Mouse (Mus musculus) gonadal fat pad, adult 2 months (tissue): ENCODE measurements at regions not wholly inside any gene's neighbourhood (a gene's known extent, or its start where the extent isn't known, plus 50 kb on each side); places are given as distances from the start of the nearest gene placed in this dataset.
"Not testable (repeated sequence)": the region's sequence is repeated elsewhere in the genome, so short reads cannot be mapped to it uniquely, and the experiment has no call there.

Experiments
- DNase-seq: peaks from one replicate; pipeline ENCODE4 v3.0.0-alpha.2; 2012; ENCODE audit warnings: low read depth

DNA sequence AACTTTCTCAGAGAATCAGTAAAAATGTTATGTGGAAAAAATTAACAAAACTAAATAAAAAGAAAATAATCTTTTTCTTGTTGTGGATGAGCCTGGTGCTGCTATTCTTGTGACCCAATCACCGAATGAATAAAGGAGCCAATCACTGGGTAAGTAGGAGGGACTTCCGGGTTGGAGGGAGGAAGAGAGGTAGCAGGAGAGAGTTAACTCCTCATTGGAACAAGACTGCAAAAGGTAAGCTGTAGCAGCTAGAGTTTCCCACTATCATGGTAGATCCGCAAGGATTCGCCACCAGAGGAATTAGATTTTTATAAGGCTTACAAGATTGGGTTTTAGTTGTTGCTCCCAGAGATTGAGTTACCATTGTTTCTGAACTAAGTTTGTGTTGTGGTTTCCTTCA lies 87.8 kb upstream of the Vldlr start:
- not testable (repeated sequence) for DNase-seq

DNA sequence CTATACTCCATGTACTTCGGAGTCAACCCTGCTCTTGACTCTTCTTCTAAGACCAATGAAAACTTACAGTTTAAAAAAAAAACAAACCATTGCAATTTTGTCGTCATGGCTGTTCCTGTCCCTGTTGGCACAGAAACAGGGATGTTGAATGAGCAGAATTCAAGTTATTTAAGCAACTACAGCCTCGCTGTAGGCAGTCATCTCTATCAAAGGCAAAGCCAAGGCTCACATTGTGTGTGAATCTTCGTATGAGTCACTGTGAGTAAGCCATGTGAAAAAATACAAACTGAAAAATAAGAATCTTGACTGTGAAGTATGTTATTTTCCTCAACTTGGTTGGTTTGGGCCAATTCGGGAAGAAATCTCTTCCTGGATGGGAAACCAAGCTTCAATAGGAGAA lies 81.9 kb upstream of the Vldlr start:
- no peak for DNase-seq

DNA sequence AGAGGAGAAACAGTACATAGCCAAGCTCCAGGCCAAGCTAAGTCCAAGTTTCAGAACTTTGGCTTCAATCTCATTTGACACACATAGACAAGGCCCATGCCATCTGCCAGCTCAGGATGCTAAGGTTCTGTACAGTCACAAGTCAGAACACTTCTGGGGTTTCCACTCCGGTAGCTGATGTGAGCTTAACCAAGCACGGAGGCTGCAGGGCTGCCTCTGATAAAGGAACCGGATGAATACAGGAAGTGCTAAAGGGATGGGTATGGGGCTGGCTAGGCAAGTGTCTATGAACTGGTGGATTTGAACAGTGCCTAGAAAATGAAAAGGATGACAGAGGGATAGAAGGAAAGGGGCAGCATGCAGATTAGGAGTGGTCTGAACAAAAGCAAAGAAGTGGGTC lies 75.4 kb upstream of the Vldlr start:
- no peak for DNase-seq

DNA sequence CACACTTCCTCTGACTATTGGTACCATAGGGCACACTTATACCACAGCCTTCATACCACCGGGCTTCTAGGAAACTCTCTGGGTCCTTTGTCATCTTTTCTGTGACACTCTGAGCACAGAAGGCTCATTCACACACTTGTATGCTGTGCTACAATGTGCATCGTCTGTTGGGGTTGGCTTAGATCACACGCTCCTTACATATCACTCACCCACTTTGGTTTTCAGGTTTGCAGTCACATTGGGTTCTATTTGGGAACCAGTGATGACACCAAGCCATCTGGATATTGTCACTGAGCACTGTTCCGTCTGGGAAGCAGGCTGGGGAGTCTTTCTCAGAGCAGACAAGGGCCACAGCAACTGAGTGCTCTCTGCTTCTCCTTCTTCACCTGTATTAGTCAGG lies 74.1 kb upstream of the Vldlr start:
- no peak for DNase-seq

DNA sequence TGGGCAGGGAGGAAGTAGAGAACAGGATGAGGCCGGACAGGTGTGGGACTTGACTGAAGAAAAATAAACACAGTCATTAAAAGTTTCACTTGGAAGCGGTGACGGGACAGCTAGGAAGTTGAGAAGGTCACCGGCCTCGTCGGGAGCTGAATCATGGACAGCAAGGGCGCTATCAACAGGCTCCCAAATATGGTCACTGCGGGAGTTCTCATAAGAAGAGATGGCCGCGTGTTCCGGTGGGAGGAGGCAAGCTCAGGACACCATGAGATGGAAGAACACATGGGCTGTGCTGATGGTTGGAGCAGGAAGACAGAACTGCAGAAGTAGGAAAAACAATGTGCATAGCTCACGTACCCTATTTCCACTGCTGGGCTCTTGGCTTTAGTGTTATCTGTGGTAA lies 68.9 kb upstream of the Vldlr start:
- DNase-seq = no peak

DNA sequence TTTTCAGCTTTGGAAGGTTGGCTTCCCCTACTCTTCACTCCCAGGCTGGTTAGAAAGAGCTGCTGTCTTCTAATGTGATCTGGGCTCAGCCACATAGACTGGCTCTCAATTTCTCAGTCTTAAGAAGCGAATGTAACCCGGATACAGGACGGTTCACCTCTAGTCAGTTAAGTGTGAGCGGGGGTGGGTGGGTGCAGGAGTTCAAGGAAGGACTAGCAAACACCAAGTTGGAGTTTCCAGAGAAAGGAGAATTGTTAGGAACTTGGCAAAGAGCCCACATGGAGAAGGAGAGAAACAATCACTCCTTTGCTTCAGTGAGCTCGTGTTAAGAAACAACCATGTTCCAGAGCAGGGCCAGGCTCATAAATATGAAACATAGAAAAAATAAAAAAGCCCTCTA lies 68.0 kb upstream of the Vldlr start:
- no peak for DNase-seq

DNA sequence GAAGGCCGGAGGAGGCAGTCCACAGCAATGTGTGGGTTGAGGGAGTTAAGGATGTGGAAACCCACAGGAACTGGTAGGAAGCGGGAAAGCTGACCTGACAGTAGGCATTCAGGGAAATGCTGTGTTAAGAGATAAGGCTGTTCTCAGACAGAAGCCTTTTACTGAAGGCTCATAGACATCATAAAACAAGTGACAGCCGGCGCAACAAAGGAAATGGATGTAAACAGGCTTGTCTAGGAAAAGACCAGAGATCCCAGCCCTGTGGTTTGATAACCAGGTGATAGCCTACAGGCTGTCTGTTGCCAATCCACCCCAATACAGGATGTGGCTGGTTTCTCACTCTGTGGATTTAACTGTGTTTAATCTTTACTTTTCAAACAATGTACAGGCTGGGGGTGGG lies 66.7 kb upstream of the Vldlr start:
- no peak for DNase-seq

DNA sequence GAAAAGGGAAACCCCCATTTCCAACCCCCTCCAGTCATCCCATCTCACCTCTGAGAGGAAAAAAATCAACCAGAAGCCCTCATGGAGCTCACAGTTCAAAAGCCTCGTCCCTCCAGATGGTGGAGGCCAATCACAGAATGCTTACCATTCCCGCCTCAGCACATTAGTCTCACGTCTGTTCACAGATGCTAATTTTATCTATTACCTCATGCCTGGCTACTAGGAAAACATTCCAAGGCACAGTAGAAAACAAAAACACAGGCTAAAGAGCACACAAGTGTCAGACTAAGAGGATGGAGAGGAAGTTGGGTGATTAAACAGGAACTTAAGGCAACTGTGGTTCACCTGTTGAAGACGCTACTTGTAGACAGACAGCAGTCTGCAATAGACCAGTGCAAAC lies 54.4 kb upstream of the Vldlr start:
- DNase-seq = no peak
